Mouse (Mus musculus) C2C12 (cell line): ENCODE measurements at regions not wholly inside any gene's neighbourhood (a gene's known extent, or its start where the extent isn't known, plus 50 kb on each side); places are given as distances from the start of the nearest gene placed in this dataset.

Experiments used
- CEBPB ChIP-seq: IDR thresholded peaks from one replicate; pipeline ENCODE4 v1.6.1; 2011; ENCODE audit warnings: low read depth, mild to moderate bottlenecking, control low read depth, moderate library complexity
- CTCF ChIP-seq: IDR thresholded peaks from one replicate; pipeline ENCODE4 v1.5.1; 2011; ENCODE audit not compliant: control insufficient read depth, insufficient read depth, insufficient read length
- MAX ChIP-seq: IDR thresholded peaks from one replicate; pipeline ENCODE4 v1.6.1; 2011; ENCODE audit warnings: mild to moderate bottlenecking, control low read depth
- MYOD1 ChIP-seq: IDR thresholded peaks from one replicate; pipeline ENCODE4 v1.6.1; 2011; ENCODE audit warnings: low read depth; ENCODE audit not compliant: control insufficient read depth, insufficient read length
- USF1 ChIP-seq: IDR thresholded peaks from one replicate; pipeline ENCODE4 v1.6.1; 2011; ENCODE audit warnings: low read depth, mild to moderate bottlenecking, control low read depth, moderate library complexity

DNA sequence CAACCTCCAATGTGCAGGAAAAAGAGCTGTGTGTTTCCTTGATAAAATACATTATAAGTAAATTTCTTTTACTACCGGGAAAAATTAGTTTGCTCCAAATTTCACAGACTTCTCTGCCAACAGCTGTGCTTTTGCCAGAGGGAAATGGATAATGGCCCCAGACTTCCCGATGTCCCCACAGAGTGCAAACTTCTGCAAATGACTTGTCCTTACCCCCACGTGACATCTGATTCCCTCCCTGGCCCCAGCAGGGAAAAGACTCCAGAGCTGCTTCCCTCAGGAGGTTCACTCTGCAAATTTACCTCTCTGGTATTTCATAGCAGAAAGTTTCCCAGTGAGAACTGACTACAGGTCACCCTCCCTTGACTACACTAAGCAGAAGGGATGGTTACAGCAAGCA lies 159.3 kb downstream of the Fndc1 start:
- TF ChIP-seq CEBPB (no peak), CTCF (no peak), MYOD1 (no peak), MAX (no peak), USF1 (no peak)
